Mouse (Mus musculus) small intestine, adult 2 months (tissue): ENCODE results near the gene Il15ra.

ENCODE experiments used
- CTCF ChIP-seq: fragments of 200-500 bp; IDR thresholded peaks from 2 replicates; pipeline ENCODE4 v1.5.1; 2012; ENCODE audit warnings: low read depth, mild to moderate bottlenecking, control low read depth, inconsistent platforms, low read length, moderate library complexity, mixed read lengths; ENCODE audit not compliant: insufficient replicate concordance, insufficient read length; ENCODE audit errors: extremely low read depth
- POLR2A ChIP-seq: fragments of 200-500 bp; IDR thresholded peaks from 2 replicates; pipeline ENCODE4 v1.6.1; 2012; ENCODE audit warnings: low read depth, mild to moderate bottlenecking, control low read depth, inconsistent platforms, low read length, moderate library complexity

GRCm38 (mm10) chr2:11777091-11778068 lies 72.3 kb downstream of the Il15ra start, which contains the start of the genes Fbh1 and Ankrd16:
- TF ChIP-seq CTCF (no peak), POLR2A (peak; percentile 67; the same call in 1 of the 2 replicates)
